Mouse (Mus musculus): ENCODE measurements at regions not wholly inside any gene's neighbourhood (a gene's known extent, or its start where the extent isn't known, plus 50 kb on each side); places are given as distances from the start of the nearest gene placed in this dataset.

DNA sequence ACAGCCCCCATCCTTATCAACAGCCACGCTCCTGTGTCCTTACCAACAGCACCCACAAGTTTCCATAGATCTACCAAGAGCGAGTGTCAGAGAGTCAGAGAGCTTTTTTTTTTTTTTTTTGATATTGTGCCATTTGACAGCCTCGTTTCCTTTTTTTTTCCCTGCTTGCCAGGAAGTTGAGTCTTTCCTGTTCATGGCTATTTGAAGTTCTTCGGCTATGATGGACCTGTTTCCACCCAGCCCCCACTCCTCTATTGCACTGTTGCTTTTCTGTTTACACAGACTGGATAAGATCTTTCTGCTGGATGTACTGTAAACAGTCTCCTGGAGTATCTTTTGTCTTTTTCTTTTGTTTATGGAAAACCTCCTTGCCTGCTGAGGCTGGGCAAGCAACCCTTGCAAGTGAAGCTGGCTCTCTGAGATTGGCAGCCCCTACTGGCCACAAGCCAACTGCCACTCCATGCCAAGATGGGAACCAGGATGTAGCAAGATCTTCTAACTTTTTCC is 80.4 kb upstream of the Bcor start:
- TF ChIP-seq CTCF (IDR thresholded peaks at IDR 0.05) (peak; percentile 13; the same call in 1 of the 2 replicates), EP300 (IDR thresholded peaks at IDR 0.05) (peak; percentile 87)
